Mouse (Mus musculus): ENCODE measurements around the gene Pdyn.

The Pdyn gene

DNA sequence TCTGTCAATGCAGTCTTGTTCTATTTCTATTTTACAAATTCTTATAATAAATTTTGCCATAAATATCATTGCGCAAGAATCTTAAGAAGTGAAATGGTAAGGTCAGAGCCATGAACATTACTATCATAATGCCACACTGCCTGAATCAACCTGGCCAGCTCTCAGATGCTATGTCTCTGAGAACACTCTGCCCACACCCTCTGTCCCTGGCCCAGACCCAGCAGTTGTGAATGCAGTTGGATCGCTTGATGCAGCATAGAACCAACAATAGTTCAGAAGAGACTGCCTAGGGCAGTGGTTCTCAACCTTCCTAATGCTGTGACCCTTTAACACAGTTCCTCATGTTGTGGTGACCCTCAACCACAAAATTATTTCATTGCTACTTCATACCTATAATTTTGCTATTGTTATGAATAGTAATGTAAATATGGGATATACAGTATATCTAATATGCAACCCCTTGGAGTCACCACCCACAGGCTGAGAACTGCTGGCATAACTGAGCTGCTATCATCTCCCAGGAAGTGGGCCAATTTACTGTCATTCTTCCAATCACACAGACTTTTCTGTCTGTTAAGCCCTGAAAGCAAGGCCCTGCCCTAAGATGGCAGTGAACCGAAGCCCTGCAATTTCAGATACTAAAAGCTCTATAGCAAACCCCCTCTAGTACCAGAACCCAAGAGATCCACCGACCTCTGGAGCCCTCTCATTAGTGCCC is 45.3 kb downstream of the Pdyn start:
- DNase-seq (ENCODE audit: low read depth, low spot score): no peak

DNA sequence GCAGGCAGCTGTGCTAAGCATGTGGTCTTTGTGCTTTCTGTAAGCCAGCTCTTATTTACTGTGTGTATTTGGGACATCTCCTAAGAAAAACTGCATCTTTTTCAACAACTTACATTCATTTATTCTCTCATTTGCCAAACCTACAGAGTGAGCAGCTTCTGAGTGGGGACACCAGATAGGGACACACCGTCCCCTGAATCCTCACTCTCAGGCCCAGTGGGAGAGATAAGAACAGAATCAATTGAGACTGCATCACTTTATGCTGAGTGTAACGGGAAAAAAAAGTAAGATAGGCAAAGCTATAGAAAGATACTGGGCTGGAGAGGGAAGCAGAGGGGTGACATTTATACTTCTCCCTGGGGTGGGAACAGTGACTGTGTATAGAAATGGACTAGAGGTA is 46.0 kb downstream of the Pdyn start:
- no peak for DNase-seq (ENCODE audit: low read depth, low spot score)

DNA sequence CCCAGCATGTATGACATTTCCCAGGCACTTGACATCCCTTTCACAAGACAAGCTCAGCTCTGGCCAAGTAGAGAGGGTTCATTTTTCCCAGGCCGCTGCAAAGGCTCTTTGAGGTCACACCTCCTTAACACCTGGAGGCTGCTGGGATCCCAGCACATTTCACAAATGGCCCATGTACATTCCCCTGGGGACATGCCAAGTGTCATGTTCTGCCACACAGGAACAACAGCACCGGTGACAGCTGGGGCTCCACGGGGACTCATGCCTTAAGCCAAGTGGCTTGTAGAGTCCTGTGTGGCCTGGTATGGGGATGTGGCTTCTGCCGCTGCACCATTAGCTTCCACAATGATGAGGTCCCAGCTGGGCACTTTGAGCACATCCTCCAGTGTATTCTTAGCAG is 47.0 kb downstream of the Pdyn start:
- no peak for DNase-seq (ENCODE audit: low read depth, low spot score)

Measured in CD4-positive helper T cell, adult 2 months (primary cell).